Mouse (Mus musculus) cerebellum, postnatal 36 days (tissue): ENCODE measurements around the gene Mgarp.
"Not testable (repeated sequence)": the region's sequence is repeated elsewhere in the genome, so short reads cannot be mapped to it uniquely, and the experiment has no call there.

ENCODE experiments used
- DNase-seq, 2 experiments: peaks; one replicate each; pipeline ENCODE4 v3.0.0; 2021 to 2022; ENCODE audit warnings: mixed read lengths in 2 of 2

The Mgarp gene

GRCm38 (mm10) chr3:51395461-51396145 is 935 bp downstream of the Mgarp start:
- no peak for DNase-seq

DNA sequence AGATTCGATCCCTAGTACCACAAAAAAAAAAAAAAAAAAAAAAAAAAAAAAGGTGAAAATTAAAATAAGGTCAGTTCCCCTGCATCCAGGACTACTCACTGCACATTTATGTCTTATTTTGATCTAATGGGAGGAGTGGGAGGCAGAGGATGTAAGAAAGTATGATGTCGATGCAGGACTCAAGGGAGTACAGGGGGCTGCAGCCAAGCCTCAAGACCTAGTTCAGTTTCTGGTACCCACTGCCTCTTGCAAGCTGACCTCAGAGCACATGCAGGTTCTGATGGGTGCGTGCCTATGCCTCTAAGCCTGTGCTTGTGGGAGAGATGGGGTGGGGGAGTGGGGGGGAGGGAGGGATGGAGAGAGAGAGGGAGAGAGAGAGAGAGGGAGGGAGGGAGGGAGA is 1.7 kb downstream of the Mgarp start:
- DNase-seq, result no peak

DNA sequence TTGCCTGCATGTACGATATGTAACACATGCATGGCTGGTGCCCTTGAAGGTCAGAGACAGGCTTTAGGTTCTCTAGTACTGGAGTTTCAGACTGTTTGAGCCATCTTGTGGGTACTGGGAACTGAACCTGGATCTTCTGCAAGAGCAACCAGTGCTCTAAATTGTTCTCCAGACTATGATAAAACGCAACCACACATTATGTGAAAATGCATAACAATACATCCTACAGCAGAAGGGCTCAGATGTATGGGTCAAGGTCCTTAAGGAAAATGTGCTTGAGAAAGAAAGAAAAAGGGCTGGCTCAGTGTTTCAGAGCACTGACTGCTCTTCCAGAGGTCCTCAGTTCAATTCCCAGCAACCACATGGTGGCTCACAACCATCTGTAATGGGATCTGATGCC is 2.9 kb downstream of the Mgarp start:
- no peak for DNase-seq

DNA sequence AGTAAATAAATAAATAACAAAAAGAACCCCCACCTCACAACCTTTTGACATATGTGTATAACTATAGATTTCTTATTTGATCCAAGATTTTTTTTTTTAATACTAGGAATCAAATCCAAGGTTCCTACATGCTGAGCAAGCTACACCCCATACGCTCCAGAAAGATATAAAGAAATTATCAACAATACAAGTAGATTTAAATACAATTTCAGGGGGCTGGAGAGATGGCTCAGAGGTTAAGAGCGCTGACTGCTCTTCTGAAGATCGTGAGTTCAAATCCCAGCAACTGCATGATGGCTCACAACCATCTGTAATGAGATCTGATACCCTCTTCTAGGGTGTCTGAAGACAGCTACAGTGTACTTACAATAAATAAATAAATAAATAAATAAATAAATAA is 3.5 kb downstream of the Mgarp start:
- DNase-seq, result not testable (repeated sequence)

- no peak for DNase-seq
Measured at GRCm38 (mm10) chr3:51391591-51391990, 4.9 kb downstream of the Mgarp start.

DNA sequence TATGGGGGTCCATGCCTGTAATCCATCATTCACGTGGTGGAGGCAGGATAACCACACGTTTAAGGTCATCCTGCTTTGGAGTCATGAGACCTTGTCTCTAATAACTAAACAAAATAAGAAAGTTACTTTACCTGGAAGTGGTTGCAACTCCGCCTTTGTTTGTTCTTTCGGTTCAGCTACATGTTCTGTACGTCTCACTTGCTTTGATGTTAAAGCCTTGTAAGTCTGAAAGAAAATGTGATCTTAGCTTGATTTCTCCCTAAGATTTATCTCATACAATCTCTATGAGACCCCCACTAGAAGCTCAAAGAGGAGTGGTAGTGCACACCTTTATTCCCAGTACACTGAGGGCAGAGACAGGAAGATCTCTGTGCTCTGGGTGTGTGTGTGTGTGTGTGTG is 5.4 kb downstream of the Mgarp start:
- DNase-seq, result no peak

GRCm38 (mm10) chr3:51388904-51389303 is 7.6 kb downstream of the Mgarp start:
- no peak for DNase-seq

DNA sequence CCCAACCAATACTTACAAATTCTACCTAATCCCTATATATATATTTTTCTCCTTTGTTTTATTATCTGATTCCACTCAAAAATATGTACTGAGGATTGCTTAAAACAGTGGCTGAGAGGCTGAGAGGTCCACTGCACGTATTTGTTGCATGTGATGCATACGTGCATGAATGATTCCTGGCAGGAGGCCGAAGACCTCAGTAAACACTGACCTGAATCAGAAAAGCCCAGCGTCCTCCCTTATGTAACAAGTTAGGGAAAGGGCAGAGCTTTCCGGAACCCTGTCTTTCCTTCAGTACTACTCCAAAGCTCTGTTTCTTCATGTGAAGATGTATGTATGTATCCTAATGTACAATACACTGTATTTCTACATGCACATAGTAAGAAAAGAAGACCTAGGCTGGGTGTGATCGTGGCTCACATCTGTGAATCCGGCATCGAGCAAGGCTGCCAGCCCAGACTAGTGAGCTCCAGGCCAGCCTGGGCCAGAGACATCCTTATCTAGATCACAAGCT is 8.6 kb downstream of the Mgarp start:
- DNase-seq, result peak; percentile 47

GRCm38 (mm10) chr3:51387134-51387451 is 9.4 kb downstream of the Mgarp start:
- no peak for DNase-seq

DNA sequence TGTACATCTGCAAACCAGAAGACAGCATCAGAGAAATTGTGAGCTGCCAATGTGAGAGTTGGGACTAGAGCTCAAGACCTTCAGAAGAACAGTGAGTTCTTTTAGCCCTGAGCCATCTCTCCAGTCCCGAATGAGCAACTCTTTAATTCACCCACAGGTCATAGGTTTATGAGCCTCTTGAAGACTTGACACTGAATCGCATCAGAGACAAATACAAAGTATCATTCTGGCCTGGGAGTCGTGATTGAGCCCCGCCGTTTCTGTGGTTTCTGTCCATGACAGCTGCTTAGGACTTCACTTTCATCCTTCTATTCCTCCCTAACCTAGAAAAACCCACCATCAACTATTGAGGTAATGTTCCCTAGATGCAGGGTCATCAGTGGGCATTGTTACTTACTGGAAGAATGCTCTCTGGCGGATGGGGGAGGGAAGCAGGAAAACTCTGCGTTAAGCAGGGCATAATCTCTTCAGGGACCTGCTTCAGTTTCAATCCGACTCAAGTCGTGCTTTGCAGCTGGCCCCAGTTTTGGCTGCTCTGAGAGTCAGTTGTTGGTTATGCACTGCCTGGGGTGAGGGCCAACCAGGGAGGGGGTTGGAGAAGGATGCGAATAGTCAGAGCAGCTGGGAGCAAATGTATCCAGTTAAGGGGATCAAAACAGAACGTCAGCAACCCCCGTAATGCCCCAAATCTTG is 10.0 kb downstream of the Mgarp start:
- no peak for DNase-seq

- peak; percentile 48 to 65 for DNase-seq
Measured at GRCm38 (mm10) chr3:51383409-51383808, 13.1 kb downstream of the Mgarp start.

GRCm38 (mm10) chr3:51380660-51381014 is 15.9 kb downstream of the Mgarp start:
- no peak for DNase-seq

DNA sequence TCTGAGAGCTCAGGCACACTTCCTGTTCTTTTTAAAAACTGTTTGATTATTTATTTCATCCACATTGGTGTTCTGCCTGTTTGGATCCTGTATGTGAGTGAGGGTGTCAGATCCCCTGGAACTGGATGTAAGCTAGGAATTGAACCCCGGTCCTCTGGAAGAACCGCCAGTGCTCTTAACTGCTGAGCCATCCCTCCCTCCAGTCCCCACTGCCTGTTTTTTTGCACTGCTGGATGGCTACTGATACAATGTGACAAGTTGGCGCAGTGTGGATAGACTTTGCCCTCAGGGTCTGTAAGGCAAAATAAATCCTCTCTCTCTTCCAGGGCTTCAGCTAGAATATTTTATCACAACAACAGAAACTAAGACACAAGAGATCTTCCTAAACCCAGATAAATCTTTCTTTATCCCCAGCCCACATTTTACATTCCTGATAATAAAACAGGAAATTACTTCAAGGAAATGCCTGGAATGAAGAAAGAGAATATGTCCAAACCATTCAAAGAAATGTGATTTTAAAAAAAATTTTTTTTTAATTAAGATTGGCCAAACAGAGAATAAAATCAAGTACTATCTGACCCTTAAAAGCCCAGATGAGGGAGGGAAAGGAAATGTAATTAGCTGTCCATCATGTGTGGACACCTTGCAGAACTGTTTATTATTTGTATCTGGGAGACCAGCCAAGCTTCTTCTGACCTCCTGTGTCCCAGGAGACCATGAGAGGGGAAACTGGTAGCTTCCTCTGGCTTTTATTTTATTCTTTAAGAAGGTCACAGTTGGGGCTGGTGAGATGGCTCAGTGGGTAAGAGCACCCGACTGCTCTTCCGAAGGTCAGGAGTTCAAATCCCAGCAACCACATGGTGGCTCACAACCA is 16.5 kb downstream of the Mgarp start:
- no peak for DNase-seq

- no peak for DNase-seq
Measured at GRCm38 (mm10) chr3:51378665-51378946, 17.9 kb downstream of the Mgarp start.

GRCm38 (mm10) chr3:51377878-51378664 is 18.5 kb downstream of the Mgarp start:
- no peak for DNase-seq

- DNase-seq, result peak; percentile 51 to 55
Measured at GRCm38 (mm10) chr3:51375307-51376265, 21.0 kb downstream of the Mgarp start.

DNA sequence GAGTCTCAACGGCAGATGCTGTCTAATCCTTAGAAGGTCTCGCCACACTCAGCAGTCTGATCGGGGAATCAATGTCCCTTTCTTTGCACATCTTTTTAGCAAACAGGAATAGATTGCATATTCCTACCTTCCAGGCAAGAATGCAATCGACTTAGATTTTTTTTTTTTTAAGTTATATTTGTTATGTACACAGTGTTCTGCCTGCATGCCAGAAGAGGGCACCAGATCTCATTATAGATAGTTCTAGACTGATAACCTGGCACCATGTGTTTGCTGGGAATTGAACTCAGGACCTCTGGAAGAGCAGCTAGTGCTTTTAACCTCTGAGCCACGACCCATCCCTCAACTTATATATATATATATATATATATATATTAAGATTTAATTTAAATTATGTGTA is 23.0 kb downstream of the Mgarp start:
- no peak for DNase-seq

DNA sequence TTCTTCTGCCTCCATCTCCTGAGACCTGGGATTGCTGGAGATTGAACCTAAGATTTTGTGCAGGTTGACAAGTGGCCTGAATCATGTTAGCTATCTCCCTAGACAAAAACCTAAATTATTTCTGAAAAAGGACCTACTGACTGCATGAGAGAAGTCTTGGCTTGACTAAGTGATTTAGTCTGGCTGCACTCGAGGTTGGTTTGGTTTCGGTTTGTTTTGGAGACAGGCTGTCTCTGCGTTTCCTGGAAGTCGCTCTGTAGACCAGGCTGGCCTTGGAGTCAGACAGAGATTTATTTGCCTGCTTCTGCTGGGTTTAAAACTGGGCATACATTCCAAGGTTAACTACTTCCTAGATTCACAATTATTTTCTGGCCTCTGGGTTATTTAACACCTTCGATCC is 23.7 kb downstream of the Mgarp start:
- no peak for DNase-seq

GRCm38 (mm10) chr3:51371826-51372225 is 24.7 kb downstream of the Mgarp start:
- no peak for DNase-seq

- no peak for DNase-seq
Measured at GRCm38 (mm10) chr3:51368011-51368410, 28.5 kb downstream of the Mgarp start.

GRCm38 (mm10) chr3:51366926-51367325 is 29.6 kb downstream of the Mgarp start:
- DNase-seq, result no peak

- DNase-seq, result no peak
Measured at GRCm38 (mm10) chr3:51365517-51365882, 31.0 kb downstream of the Mgarp start.
